Mouse (Mus musculus) liver, postnatal 0 days (tissue): ENCODE measurements around the gene Nsrp1.

ENCODE experiments used
- CTCF ChIP-seq: sonication (generic); IDR thresholded peaks from 2 replicates; pipeline ENCODE4 v1.5.1; 2016; ENCODE audit warnings: antibody characterized with exemption, low read depth
- EP300 ChIP-seq: IDR thresholded peaks from 2 replicates; pipeline ENCODE4 v1.6.1; 2016; ENCODE audit warnings: antibody characterized with exemption, low read depth, mild to moderate bottlenecking

GRCm38 (mm10) chr11:77078273-77079134 is at the start of gene Nsrp1:
- TF ChIP-seq CTCF = no peak
- no peak for TF ChIP-seq EP300
